Mouse (Mus musculus): ENCODE measurements around the gene Eif6. TPM values are rescaled to one million over a fixed set of nuclear protein-coding genes. Genes with fewer than 3 reads are reported as not detected.

The Eif6 gene
- total and polyA plus RNA-seq, 3 experiments: 220 to 463 (median 289) TPM

DNA sequence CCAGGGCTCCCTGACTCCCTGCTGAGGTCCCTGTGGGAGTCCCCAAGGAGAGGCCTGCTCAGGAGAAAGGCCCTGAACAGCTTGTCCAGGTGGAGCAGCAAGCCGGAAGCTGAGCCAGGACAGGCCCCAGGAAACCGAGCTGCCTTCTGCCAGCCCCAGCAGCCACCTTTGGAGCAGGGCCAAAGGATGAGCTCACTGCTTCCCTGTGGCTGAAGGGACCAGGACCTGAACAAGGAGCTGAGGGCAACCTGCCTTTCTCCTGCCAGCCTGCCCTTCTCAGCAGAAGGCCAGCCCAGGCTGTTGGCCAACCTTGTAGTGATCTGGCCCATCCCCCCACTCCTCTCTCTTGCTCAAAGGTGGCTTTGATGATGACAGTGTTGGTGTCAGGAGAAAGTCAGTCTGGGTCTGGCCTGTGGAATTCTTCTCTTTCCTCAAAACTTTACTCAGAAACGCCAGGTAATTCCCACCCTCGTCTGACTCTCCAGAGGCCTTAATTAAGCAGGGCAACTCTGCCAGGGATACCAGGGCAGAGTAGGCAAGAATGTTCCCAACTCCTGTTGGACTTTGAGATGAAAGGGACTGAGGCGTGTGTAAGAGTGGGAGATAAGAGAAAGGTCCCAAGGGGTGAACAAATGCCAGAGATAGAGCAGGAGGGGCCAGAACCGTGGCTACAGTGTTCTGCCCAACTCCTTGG, 21.3 kb downstream of the Eif6 start:
- Histone ChIP-seq H3K27me3 (replicated peaks) (peaks cover 53% of the 10 kb centered on the region), H3K4me3 (replicated peaks in 1 of 3; ENCODE audit: low read depth in 2 of 3, low read length in 2 of 3, poor library complexity in 1 of 3) (no peak overlapping the region), H3K36me3 (replicated peaks in 1 of 2; ENCODE audit: control insufficient read depth in 1 of 2, insufficient read depth in 1 of 2, low read length in 1 of 2) (no peaks in the 10 kb centered on the region), H3K9me3 (replicated peaks; ENCODE audit: low read length) (no peaks in the 10 kb centered on the region), H3K4me2 (ENCODE audit: insufficient read depth, low read depth, poor library complexity, severe bottlenecking) (no peak overlapping the region), H3K4me1 (ENCODE audit: control insufficient read depth in 1 of 2, insufficient read depth in 2 of 2) (no peaks in the 10 kb centered on the region), H3K79me2 (replicated peaks; ENCODE audit: control insufficient read depth, extremely low read depth, insufficient read depth, poor library complexity, severe bottlenecking) (no peaks in the 10 kb centered on the region), H3K27ac (ENCODE audit: insufficient read depth, low read depth) (no peak overlapping the region), H3K9ac (ENCODE audit: insufficient read depth, low read depth) (no peak overlapping the region)
- TF ChIP-seq ZMIZ1 (IDR thresholded peaks at IDR 0.05; ENCODE audit: low read depth, low read length) (no peak), UBTF (IDR thresholded peaks at IDR 0.05; ENCODE audit: low read depth, low read length) (no peak), IRF4 (IDR thresholded peaks at IDR 0.05; ENCODE audit: low read depth, low read length) (no peak), GABPA (IDR thresholded peaks at IDR 0.05; ENCODE audit: insufficient replicate concordance, low read depth, low read length) (no peak), ZNF384 (IDR thresholded peaks at IDR 0.05; ENCODE audit: low read depth, low read length) (no peak), PAX5 (IDR thresholded peaks at IDR 0.05; ENCODE audit: low read length) (no peak)
- DNase-seq (ENCODE audit: extremely low read depth): no peak
- dilution Hi-C loops (cut with MboI; ENCODE audit: extremely low pct_ligation_motif_present, extremely low pct_unique_long_range_greater_than_20kb, low sequenced_read_pairs): no loop called here
- in situ Hi-C loops (cut with MboI; ENCODE audit: low pct_ligation_motif_present, low pct_unique_long_range_greater_than_20kb, low sequenced_read_pairs): no loop called here

DNA sequence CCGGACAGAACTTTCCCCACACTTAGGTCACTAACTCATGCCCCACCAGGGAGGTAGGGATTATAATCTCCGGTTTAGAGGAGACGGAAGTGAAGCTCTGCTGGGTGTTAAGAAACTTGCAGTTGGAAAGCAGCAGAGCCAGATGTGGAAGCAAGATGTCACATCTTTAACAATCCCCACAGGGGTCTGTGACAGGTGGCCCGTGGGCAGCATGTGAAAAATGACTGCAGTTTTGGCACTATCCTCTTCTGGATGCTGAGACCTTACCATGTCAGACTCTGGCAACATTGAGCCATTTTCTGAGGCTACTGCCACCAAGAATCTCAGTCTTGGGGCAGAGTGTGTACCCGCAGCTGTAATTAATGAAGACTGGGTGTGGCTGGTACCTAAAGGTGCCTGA, 22.7 kb downstream of the Eif6 start:
- H3K79me2 ChIP-seq (replicated peaks; ENCODE audit: control insufficient read depth, extremely low read depth, insufficient read depth, poor library complexity, severe bottlenecking): no peaks in the 10 kb centered on the region
- H3K4me3 ChIP-seq (replicated peaks in 1 of 3; ENCODE audit: low read depth in 2 of 3, low read length in 2 of 3, poor library complexity in 1 of 3): no peak overlapping the region
- H3K9me3 ChIP-seq (replicated peaks; ENCODE audit: low read length): no peaks in the 10 kb centered on the region
- no peak overlapping the region for H3K4me2 ChIP-seq (ENCODE audit: insufficient read depth, low read depth, poor library complexity, severe bottlenecking)
- in situ Hi-C loops (cut with MboI; ENCODE audit: low pct_ligation_motif_present, low pct_unique_long_range_greater_than_20kb, low sequenced_read_pairs): no loop called here
- dilution Hi-C loops (cut with MboI; ENCODE audit: extremely low pct_ligation_motif_present, extremely low pct_unique_long_range_greater_than_20kb, low sequenced_read_pairs): no loop called here
- TF ChIP-seq POLR2AphosphoS2 (IDR thresholded peaks at IDR 0.05; ENCODE audit: low read depth, low read length) (no peak), ZC3H11A (IDR thresholded peaks at IDR 0.05; ENCODE audit: low read depth, low read length) (no peak), RAD21 (IDR thresholded peaks at IDR 0.05; ENCODE audit: low read depth, low read length) (no peak), NELFE (IDR thresholded peaks at IDR 0.05; ENCODE audit: low read depth, low read length) (no peak), MXI1 (IDR thresholded peaks at IDR 0.05; ENCODE audit: low read depth, low read length) (no peak), CHD2 (IDR thresholded peaks at IDR 0.05; ENCODE audit: low read length) (no peak), MYC (IDR thresholded peaks at IDR 0.05; ENCODE audit: low read depth, low read length) (no peak), HCFC1 (IDR thresholded peaks at IDR 0.05; ENCODE audit: low read depth, low read length) (no peak)
- peaks cover 65% of the 10 kb centered on the region for H3K27me3 ChIP-seq (replicated peaks)
- no peaks in the 10 kb centered on the region for H3K4me1 ChIP-seq (ENCODE audit: control insufficient read depth in 1 of 2, insufficient read depth in 2 of 2)
- H3K27ac ChIP-seq (ENCODE audit: insufficient read depth, low read depth): no peak overlapping the region
- DNase-seq (ENCODE audit: extremely low read depth): no peak
- H3K9ac ChIP-seq (ENCODE audit: insufficient read depth, low read depth): no peak overlapping the region
- no peaks in the 10 kb centered on the region for H3K36me3 ChIP-seq (replicated peaks in 1 of 2; ENCODE audit: control insufficient read depth in 1 of 2, insufficient read depth in 1 of 2, low read length in 1 of 2)

Data from CH12.LX (cell line).